Mouse (Mus musculus): ENCODE results near the gene Esrrg.

- TF ChIP-seq CTCF (IDR thresholded peaks at IDR 0.05; ENCODE audit: control insufficient read depth, insufficient read depth, insufficient read length) = no peak
- no peak for TF ChIP-seq MAX (IDR thresholded peaks at IDR 0.05)
- no peak for TF ChIP-seq USF1 (IDR thresholded peaks at IDR 0.05; ENCODE audit: low read depth)
- no peak for TF ChIP-seq CEBPB (IDR thresholded peaks at IDR 0.05; ENCODE audit: low read depth)
- no peak for TF ChIP-seq MYOD1 (IDR thresholded peaks at IDR 0.05; ENCODE audit: control insufficient read depth, insufficient read length, low read depth)
- TF ChIP-seq MYOG (IDR thresholded peaks at IDR 0.05; ENCODE audit: control insufficient read depth, extremely low read depth, insufficient read length) = no peak
- no peak for TF ChIP-seq FOSL1 (IDR thresholded peaks at IDR 0.05; ENCODE audit: insufficient read depth, low read length, poor library complexity, severe bottlenecking)
Observed at GRCm38 (mm10) chr1:187951506-187951905, 342.9 kb downstream of the Esrrg start.

All from C2C12 (cell line).